Mouse (Mus musculus): ENCODE measurements around the gene Gm49394. TPM values are rescaled to one million over a fixed set of nuclear protein-coding genes. Genes with fewer than 3 reads are reported as not detected.

Gm49394 gene
- polyA plus RNA-seq (2012; rRNA removed): 0.05 TPM in 2 replicates

GRCm38 (mm10) chr7:142669751-142670625 is at the start of gene Gm49394:
Gm49394 (minus strand) TSS chr7:142669942.

DNA sequence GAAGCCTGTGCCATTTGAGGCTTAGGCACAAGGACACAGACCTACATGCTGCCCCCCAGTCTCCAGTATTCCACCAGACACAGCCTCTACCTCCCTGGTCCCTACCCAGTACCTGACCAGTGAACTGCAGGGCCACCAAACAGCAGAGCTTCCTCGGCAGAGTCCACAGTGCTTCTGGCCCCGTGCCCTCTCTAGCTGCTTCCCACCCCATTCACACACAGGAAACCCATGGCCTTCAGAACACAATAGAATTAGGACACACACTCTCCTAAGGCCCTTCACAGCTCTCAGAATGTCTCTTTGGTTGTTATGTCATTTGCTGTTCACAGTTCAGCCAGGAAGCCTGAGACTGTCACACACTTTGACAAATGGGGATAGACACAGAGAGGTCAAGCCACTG is 3.1 kb downstream of the Gm49394 start, which contains the start of gene Igf2:
Gene Igf2 (minus strand): TSS at position 158 of the 400 bp plus-strand sequence.

Other genes with a start within 250 kb of the Gm49394 start
- 0.11 and 3.3 TPM in 2 replicates for gene Syt8, start 235.1 kb downstream of the Gm49394 start, polyA plus RNA-seq (2012; rRNA removed)
- gene Tnni2, start 228.1 kb downstream of the Gm49394 start, polyA plus RNA-seq (2012; rRNA removed): 1.3 and 75.5 TPM in 2 replicates
- gene Lsp1, start 209.1 kb downstream of the Gm49394 start, polyA plus RNA-seq (2012; rRNA removed): 7.4 and 8.8 TPM in 2 replicates
- gene Tnnt3, start 171.1 kb downstream of the Gm49394 start, polyA plus RNA-seq (2012; rRNA removed): 1.2 and 47.8 TPM in 2 replicates
- 107 and 117 TPM in 2 replicates for gene Mrpl23, start 137.3 kb downstream of the Gm49394 start, polyA plus RNA-seq (2012; rRNA removed)
- gene Igf2, start 3.1 kb downstream of the Gm49394 start, polyA plus RNA-seq (2012; rRNA removed): 267 and 401 TPM in 2 replicates
- gene Ins2, start 73.4 kb upstream of the Gm49394 start, polyA plus RNA-seq (2012; rRNA removed): 0.66 TPM in 1 of 2 replicates, not detected in the other